Mouse (Mus musculus) v-Abl transformed pro-B cells (cell line): ENCODE measurements at regions not wholly inside any gene's neighbourhood (a gene's known extent, or its start where the extent isn't known, plus 50 kb on each side); places are given as distances from the start of the nearest gene placed in this dataset.
"Not testable (repeated sequence)": the region's sequence is repeated elsewhere in the genome, so short reads cannot be mapped to it uniquely, and the experiment has no call there.

Source experiments
- in situ Hi-C, 2 experiments: fragments of 400-800 bp; cut with MboI; formaldehyde crosslinking; loops; one replicate each; pipeline ENCODE4 v1.15.1; 2025; ENCODE audit not compliant: unreplicated experiment in 2 of 2

DNA sequence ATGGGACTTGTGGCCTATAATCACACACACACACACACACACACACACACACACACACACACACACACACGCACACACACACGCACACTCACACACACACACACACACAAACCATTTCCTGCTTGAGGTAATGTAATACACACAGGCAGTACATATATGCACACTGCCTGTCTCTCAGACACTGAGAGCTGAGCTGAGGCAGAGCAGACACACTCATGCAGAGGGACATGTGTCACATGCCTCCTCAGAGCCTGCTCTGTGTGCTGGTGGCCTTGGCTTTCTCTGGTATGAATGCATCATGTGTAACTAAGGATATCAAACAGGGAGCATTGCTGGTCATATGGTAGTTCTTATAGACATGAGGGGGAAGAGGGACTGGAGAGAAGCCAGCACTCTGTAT is 604.7 kb downstream of the Dad1 start:
- in situ Hi-C loops: not testable (repeated sequence)

GRCm38 (mm10) chr14:53640441-53640840 is 613.5 kb downstream of the Dad1 start:
- in situ Hi-C loops: not testable (repeated sequence)

GRCm38 (mm10) chr14:53637664-53638063 is 616.2 kb downstream of the Dad1 start:
- in situ Hi-C loops: not testable (repeated sequence)

DNA sequence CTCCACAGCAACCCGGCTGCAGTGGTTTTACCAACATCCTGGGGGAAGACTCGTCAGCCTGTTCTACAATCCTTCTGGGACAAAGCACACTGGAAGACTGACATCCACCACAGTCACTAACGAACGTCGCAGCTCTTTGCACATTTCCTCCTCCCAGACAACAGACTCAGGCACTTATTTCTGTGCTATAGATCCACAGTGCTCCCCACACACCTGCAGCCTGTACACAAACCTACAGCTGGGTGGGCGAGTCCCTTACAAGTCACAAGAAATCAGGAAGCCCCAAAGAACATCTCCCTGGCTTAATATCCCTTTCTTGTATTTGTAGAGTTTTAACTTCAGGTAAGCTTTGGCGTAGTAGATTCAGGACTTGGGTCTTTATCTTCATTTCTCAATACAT is 618.7 kb downstream of the Dad1 start:
- in situ Hi-C loops: not testable (repeated sequence)

DNA sequence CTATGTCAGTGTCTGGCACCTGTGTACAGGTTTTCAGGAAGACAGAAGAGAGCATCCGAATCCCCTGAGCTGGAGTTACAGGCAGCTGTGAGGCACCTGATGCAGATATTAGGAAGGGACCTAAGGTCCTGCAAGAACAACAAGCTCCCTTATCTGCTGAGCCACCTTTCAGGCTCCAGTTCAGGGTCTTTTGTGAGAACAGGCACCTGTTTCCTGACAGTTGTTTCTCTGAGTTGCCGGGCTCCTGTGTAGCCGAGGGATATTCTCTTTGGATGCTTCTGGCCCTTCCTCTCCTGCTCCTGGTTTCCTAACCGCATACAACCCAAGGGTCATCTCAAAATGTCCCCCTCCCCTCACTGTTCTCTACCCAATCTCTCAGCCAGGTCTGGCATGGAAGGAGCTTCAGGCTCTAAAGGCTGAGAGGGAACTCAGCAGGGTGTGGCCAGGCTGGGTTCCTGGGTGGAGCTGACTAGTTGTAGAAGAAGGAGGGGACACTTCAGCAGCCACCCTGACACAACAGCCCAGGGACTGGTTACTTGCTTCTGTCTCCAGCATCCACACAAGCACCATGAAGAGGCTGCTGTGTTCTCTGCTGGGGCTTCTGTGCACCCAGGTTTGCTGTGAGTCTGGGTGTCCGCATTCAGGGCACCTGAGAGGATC is 619.5 kb downstream of the Dad1 start:
- in situ Hi-C loops: not testable (repeated sequence)

DNA sequence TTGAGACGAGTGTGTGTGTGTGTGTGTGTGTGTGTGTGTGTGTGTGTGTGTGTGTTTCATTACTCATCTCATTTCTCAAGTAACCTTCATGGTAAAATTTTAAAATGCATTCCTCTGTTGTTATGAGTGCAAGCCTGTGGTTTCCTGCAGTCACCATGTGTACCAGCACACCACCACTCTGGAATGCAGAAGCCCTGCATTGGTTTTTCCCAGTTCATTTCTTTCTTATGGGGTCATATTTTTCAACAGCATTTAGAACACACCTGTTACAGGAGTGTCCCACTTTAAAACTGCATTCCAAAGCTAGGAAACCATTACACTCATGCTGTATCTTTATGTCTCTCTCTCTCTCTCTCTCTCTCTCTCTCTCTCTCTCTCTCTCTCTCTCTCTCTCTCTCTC is 620.2 kb downstream of the Dad1 start:
- in situ Hi-C loops: not testable (repeated sequence)

DNA sequence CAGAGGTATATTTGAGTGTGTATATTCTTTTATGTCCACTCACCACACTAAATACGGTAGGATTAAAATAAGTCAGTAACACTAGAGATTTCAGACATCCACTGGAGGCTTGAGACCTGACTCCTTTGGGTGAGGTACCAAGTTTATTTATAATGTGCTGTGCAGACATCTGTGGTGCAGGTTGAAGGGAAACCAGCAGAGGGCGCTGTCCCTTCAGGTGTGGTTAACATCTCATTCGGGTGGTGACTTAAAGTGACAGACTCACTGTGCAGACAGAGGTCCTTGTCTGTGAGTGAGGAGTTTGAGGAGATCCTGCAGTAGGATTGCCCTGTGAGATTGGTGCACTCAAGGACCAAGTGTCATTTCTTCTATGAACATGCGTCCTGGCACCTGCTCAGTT is 632.5 kb downstream of the Dad1 start:
- in situ Hi-C loops: not testable (repeated sequence)

DNA sequence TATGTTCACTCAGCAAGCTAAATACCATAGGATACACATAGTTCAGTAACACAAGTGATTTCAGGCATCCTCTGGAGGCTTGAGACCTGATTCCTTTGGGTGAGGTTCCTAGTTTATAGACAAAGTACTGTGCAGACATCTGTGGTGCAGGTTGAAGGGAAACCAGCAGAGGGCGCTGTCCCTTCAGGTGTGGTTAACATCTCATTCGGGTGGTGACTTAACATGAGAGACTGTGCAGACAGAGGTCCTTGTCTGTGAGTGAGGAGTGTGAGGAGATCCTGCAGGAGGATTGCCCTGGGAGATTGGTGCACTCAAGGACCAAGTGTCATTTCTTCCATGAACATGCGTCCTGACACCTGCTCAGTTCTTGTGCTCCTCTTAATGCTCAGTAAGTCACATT is 637.8 kb downstream of the Dad1 start:
- in situ Hi-C loops: not testable (repeated sequence)

GRCm38 (mm10) chr14:53614341-53614740 is 639.6 kb downstream of the Dad1 start:
- in situ Hi-C loops: no loop called here

DNA sequence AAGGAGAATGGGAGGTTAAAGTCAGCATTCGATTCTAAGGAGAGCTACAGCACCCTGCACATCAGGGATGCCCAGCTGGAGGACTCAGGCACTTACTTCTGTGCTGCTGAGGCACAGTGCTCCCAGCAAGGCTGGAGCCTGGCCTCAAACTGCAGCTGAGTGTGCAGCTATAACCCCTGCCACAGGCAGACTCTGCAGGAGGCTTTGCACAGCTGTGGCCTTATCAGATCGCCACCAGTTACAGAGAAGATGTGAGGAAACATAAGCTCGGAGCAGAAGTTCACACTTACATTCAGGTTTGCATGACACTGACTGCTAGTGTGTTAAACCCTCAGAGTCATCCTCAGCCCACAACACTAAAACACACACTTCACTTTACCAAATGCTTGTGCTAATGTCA is 654.6 kb downstream of the Dad1 start:
- in situ Hi-C loops: loop anchor here in 1 of 2 experiments (10.0 kb wide), 1 partner anchor 56 kb away; no protein-coding TSS in a partner anchor

- in situ Hi-C loops: loop anchor here in 1 of 2 experiments (10.0 kb wide), 1 partner anchor 58 kb away; no protein-coding TSS in a partner anchor
Measured at GRCm38 (mm10) chr14:53597287-53597686, 656.6 kb downstream of the Dad1 start.

GRCm38 (mm10) chr14:53590601-53591000 is 663.3 kb downstream of the Dad1 start:
- in situ Hi-C loops: loop anchor here in 1 of 2 experiments (10.0 kb wide), 1 partner anchor 64 kb away; no protein-coding TSS in a partner anchor

DNA sequence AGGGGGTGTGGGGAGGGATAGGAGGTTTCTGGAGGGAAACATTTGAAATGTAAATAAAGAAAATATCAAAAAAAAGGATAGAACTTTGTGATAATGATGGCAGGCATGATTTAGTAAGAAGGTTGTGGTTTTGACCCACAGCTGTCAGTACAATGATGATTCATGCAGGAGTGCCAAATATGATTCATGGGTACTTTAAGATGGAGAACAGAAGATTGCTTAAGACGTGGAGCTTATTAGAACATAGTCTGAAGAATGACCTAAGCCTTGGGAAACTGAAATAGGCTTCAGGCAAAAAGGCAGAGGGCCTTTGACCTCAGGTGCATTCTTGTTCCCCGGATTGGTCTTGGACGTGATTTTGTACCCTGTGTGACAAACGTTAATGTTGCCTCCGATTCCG is 671.4 kb downstream of the Dad1 start:
- in situ Hi-C loops: not testable (repeated sequence)

- in situ Hi-C loops: not testable (repeated sequence)
Measured at GRCm38 (mm10) chr14:53581734-53582133, 672.2 kb downstream of the Dad1 start.

GRCm38 (mm10) chr14:53576927-53577326 is 677.0 kb downstream of the Dad1 start:
- in situ Hi-C loops: not testable (repeated sequence)

GRCm38 (mm10) chr14:53572701-53573100 is 681.2 kb downstream of the Dad1 start:
- in situ Hi-C loops: not testable (repeated sequence)

DNA sequence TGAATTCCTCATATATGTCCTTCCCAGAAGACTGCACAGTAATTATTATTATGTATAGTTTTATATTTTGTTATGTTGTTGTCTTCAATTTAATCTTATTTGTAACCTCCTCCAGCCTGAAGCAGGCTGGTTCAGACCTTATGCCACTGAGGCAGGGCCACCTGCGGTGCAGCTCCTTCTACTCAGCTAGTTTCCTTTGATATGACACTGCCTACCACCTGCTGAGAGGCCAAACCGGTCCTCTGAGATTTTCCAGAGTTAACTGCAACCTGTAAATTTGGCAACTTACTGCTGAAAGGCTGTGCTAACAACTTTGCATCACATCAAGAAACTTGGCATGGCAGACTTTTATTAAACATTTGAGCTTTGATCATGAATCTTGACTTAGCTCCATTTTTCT is 691.3 kb downstream of the Dad1 start:
- in situ Hi-C loops: no loop called here

GRCm38 (mm10) chr14:53560146-53560545 is 693.8 kb downstream of the Dad1 start:
- in situ Hi-C loops: not testable (repeated sequence)

GRCm38 (mm10) chr14:53559386-53559920 is 694.5 kb downstream of the Dad1 start:
- in situ Hi-C loops: not testable (repeated sequence)

DNA sequence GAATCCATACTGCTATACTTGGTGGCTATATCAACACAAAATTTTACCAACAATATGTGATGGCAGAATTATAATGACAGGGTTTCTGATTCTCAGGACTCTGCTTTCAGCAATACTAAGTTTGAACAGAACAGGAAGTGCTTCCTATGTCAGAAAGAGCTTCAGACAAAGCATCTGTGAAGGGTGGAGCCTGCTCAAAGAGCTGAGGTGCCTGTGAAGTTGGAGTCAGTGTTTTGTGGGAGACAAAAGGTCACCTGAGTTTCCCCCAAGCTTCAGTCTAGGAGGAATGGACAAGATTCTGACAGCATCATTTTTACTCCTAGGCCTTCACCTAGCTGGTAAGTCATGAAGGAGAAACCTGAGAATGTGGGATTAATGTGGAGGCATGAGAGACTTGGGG is 700.1 kb downstream of the Dad1 start:
- in situ Hi-C loops: no loop called here

DNA sequence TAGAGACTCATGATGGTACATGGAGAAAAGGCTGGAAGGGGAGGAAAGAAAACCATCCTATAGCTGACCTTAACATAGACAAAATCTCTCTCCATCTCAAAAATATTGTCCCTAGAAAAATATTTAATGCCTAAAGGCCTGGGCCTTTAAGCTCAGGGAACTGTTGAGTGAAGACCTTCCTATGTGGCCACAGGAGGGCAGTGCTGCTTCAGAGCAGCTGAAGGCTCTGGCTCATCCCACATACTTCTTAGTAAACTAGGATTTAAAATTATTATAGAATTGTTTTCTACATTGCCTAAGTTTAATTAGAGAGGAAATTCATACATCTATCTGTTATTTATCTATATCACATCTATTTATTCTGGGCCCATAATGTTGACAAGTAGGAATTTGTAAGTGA is 706.5 kb downstream of the Dad1 start:
- in situ Hi-C loops: loop anchor here in 1 of 2 experiments (25.0 kb wide), 1 partner anchor 735 kb away; no protein-coding TSS in a partner anchor

- in situ Hi-C loops: loop anchor here in 1 of 2 experiments (25.0 kb wide), 1 partner anchor 733 kb away; no protein-coding TSS in a partner anchor
Measured at GRCm38 (mm10) chr14:53545351-53545750, 708.6 kb downstream of the Dad1 start.
